Mouse (Mus musculus) hindbrain, embryonic 16.5 days (tissue): Measurements from ENCODE around the gene Cd302. TPM values are rescaled to one million over a fixed set of nuclear protein-coding genes. Genes with fewer than 3 reads are reported as not detected.

Experiments
- ATAC-seq: fragments of 200-750 bp; cut with Nextera tagmentation; 2 replicates; pipeline ENCODE4 v1.8.0; 2017; ENCODE audit warnings: moderate TSS enrichment, moderate library complexity
- H3K27ac ChIP-seq: fragments of 300-500 bp; sonication (generic); 2 replicates; pipeline ENCODE4 v1.5.1; 2014; ENCODE audit warnings: low read depth, mild to moderate bottlenecking, control low read depth, low read length, moderate library complexity
- H3K27me3 ChIP-seq: fragments of 300-500 bp; sonication (generic); replicated peaks from 2 replicates; pipeline ENCODE4 v1.6.1; 2014; ENCODE audit warnings: low read length; ENCODE audit not compliant: control insufficient read depth, insufficient read depth
- H3K36me3 ChIP-seq: fragments of 300-500 bp; sonication (generic); 2 replicates; pipeline ENCODE4 v1.6.1; 2014; ENCODE audit warnings: mild to moderate bottlenecking, low read length, moderate library complexity, mixed read lengths; ENCODE audit not compliant: control insufficient read depth, insufficient read depth
- H3K4me1 ChIP-seq: fragments of 300-500 bp; sonication (generic); 2 replicates; pipeline ENCODE4 v1.6.1; 2014; ENCODE audit warnings: low read depth, low read length; ENCODE audit not compliant: control insufficient read depth, insufficient read depth
- H3K4me2 ChIP-seq: fragments of 300-500 bp; sonication (generic); 2 replicates; pipeline ENCODE4 v1.6.1; 2014; ENCODE audit warnings: mild to moderate bottlenecking, low read length, control low read depth, moderate library complexity
- H3K4me3 ChIP-seq: fragments of 300-500 bp; sonication (generic); 2 replicates; pipeline ENCODE4 v1.5.1; 2014; ENCODE audit warnings: mild to moderate bottlenecking, low read length, control low read depth, moderate library complexity
- H3K9ac ChIP-seq: fragments of 300-500 bp; sonication (generic); 2 replicates; pipeline ENCODE4 v1.6.1; 2014; ENCODE audit warnings: low read depth, mild to moderate bottlenecking, control low read depth, low read length, moderate library complexity
- H3K9me3 ChIP-seq: fragments of 300-500 bp; sonication (generic); 2 replicates; pipeline ENCODE4 v1.6.1; 2014; ENCODE audit warnings: mild to moderate bottlenecking, low read length, moderate library complexity; ENCODE audit not compliant: control insufficient read depth
- WGBS: fragments of 180-500 bp; shearing (Covaris S2); extraction: QIAGEN DNeasy Blood & Tissue Kit; methylation state at CpG from one replicate; pipeline ENCODE4 v1.1.7; 2014; 5-methylcytosine and 5-hydroxymethylcytosine counted together
- polyA plus RNA-seq: library from polyadenylated mRNA; unstranded; fragments of >200 nt; fragmentation: Nextera tagmentation; extraction: Ambion mirVana; gene quantifications from 2 replicates; pipeline ENCODE4 v1.2.1, GENCODE M21; 2015

Gene Cd302
- polyA plus RNA-seq, 1 experiment from 2014 or later = 18.8 TPM

DNA sequence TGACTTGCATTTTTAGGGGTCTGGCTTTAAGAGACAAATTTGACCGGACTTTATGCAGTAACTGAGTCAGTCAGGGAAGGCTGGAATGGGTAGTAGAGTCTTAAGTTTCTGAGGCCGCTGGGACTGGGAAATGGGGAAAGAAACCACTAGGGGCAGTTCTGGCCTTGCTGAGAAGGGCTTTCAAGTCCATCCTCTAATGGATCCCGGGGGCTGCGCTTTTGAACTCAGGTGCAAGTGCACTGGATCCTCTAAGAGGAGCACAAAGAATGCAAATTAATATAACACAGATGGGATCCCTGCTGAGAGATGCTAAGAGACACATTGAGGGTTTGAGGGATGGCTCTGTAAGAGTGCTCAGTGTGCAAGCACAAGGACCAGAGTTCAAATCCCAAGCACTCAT is 7.1 kb upstream of the Cd302 start:
- no peak overlapping the region for H3K9ac ChIP-seq
- H3K4me2 ChIP-seq = no peak overlapping the region
- 84% methylated on average over 4 of the region's 4 CpGs for WGBS
- no peak for ATAC-seq
- H3K27me3 ChIP-seq = no peaks in the 10 kb centered on the region
- H3K4me3 ChIP-seq = no peak overlapping the region
- no peak overlapping the region for H3K27ac ChIP-seq
- no peaks in the 10 kb centered on the region for H3K36me3 ChIP-seq
- no peaks in the 10 kb centered on the region for H3K9me3 ChIP-seq
- no peaks in the 10 kb centered on the region for H3K4me1 ChIP-seq

DNA sequence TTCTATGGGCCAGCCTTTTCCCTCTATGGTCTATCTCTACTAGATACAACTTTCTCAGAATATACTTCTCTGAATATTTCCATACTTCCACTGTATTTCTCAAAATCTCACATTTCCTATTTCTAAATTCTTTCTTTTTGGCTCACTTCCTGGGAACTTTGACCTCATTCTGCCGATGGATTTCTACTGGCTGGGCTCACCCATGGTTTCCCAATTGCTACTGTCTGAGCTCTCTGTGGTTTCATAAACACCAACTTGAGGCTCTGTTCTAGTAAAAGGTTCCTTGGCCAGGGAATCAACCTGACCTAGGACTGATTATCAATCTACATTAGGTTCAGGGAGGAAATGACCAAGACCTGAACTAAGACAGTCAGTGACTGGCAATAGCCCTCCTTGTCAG is 5.2 kb upstream of the Cd302 start:
- Histone ChIP-seq H3K4me1 (no peaks in the 10 kb centered on the region), H3K36me3 (no peaks in the 10 kb centered on the region), H3K9me3 (no peaks in the 10 kb centered on the region), H3K9ac (no peak overlapping the region), H3K4me2 (no peak overlapping the region), H3K27ac (no peak overlapping the region), H3K27me3 (no peaks in the 10 kb centered on the region), H3K4me3 (no peak overlapping the region)
- no peak for ATAC-seq
- 75% methylated on average over 1 of the region's 1 CpGs for WGBS

- Histone ChIP-seq H3K36me3 (no peaks in the 10 kb centered on the region), H3K4me1 (peaks cover 5% of the 10 kb centered on the region; the same call in 1 of the 2 replicates), H3K9me3 (no peaks in the 10 kb centered on the region), H3K27me3 (no peaks in the 10 kb centered on the region), H3K9ac (no peak overlapping the region), H3K4me3 (no peak overlapping the region), H3K4me2 (no peak overlapping the region), H3K27ac (no peak overlapping the region)
- WGBS = 83% methylated on average over 4 of the region's 4 CpGs
- no peak for ATAC-seq
Measured at GRCm38 (mm10) chr2:60288606-60289005, 4.3 kb upstream of the Cd302 start.

DNA sequence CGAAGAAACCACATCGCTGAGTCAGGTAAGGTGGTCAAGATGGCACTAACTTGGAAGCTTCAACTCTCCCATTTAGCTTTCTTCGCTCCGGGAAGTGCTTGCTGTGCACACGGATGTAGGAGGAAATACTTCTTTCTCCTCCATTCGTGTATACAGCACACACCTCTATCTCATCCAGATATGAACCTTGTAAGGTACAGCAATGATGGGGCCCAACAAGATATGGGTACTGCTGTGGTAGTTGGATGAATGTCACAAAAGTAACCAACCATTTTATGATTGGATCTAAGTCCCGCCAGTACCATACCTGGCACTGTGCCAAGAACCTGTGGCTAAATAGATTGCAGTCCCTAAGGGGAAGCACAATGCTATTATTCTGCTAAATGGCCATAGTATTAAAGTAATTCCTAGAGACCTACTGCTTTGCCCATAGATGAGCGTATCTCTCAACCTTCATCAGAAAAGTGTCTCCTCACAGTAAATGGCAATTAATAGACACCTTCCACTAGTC is 874 bp upstream of the Cd302 start:
- Histone ChIP-seq H3K4me1 (peaks cover 8% of the 10 kb centered on the region; the same call in 1 of the 2 replicates), H3K27ac (no peak overlapping the region), H3K36me3 (no peaks in the 10 kb centered on the region), H3K4me3 (no peak overlapping the region), H3K9ac (no peak overlapping the region), H3K4me2 (no peak overlapping the region), H3K9me3 (no peaks in the 10 kb centered on the region), H3K27me3 (no peaks in the 10 kb centered on the region)
- ATAC-seq = no peak
- 86% methylated on average over 8 of the region's 8 CpGs for WGBS

DNA sequence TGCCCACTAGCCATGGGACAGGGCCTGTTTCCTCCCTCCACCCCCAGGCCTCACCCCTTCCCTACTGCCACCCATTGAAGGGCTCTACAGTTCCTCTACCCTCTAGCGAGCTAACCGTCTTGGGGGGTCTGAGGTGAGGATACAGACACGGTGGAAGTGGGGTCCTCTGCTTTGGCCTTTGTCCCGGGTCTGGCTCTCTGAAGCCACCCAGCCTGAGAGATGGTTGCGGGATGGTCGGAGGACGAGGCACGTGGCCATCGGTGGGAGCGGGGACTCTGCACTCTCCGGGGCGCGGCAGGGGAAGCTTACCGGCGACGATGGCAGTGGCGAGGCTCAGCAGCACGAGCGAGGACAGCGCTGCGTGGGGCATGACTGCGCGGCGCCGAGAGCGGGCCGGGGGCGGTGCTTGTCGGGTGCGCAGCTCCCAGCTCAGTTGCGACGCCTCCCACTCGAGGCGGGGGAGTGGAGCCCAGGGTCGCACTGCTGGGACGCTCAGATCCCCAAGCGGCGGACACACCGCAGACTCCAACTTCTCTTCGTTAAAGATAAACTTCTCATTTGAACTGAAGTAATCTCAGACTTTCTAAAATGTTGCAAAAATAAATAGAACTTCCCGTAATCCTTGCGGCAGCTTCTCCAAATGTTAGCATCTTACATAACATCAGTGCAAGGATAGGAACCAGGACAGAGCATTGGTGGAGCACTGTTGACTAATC is 379 bp downstream of the Cd302 start:
- 1% methylated on average over 36 of the region's 42 CpGs for WGBS
- ATAC-seq = peak; percentile 89
- peaks cover 8% of the 10 kb centered on the region; the same call in 1 of the 2 replicates for H3K4me1 ChIP-seq
- peak overlapping the region; percentile 54 for H3K4me3 ChIP-seq
- no peak overlapping the region for H3K27ac ChIP-seq
- H3K27me3 ChIP-seq = no peaks in the 10 kb centered on the region
- H3K9ac ChIP-seq = peak overlapping the region; percentile 70
- H3K4me2 ChIP-seq = peak overlapping the region; percentile 98
- no peaks in the 10 kb centered on the region for H3K9me3 ChIP-seq
- no peaks in the 10 kb centered on the region for H3K36me3 ChIP-seq

GRCm38 (mm10) chr2:60283208-60283750 is 1.0 kb downstream of the Cd302 start:
- Histone ChIP-seq H3K27ac (no peak overlapping the region), H3K9me3 (no peaks in the 10 kb centered on the region), H3K9ac (peak overlapping the region; percentile 70), H3K4me3 (peak overlapping the region; percentile 54), H3K36me3 (no peaks in the 10 kb centered on the region), H3K27me3 (no peaks in the 10 kb centered on the region), H3K4me2 (peak overlapping the region; percentile 98), H3K4me1 (peaks cover 8% of the 10 kb centered on the region; the same call in 1 of the 2 replicates)
- ATAC-seq = no peak
- WGBS = 8% methylated on average over 9 of the region's 9 CpGs

- Histone ChIP-seq H3K9me3 (no peaks in the 10 kb centered on the region), H3K36me3 (no peaks in the 10 kb centered on the region), H3K4me2 (no peak overlapping the region), H3K27me3 (no peaks in the 10 kb centered on the region), H3K4me3 (no peak overlapping the region), H3K27ac (no peak overlapping the region), H3K4me1 (peaks cover 8% of the 10 kb centered on the region; the same call in 1 of the 2 replicates), H3K9ac (no peak overlapping the region)
- ATAC-seq = no peak
- 76% methylated on average over 4 of the region's 4 CpGs for WGBS
Measured at GRCm38 (mm10) chr2:60282625-60283024, 1.7 kb downstream of the Cd302 start.

DNA sequence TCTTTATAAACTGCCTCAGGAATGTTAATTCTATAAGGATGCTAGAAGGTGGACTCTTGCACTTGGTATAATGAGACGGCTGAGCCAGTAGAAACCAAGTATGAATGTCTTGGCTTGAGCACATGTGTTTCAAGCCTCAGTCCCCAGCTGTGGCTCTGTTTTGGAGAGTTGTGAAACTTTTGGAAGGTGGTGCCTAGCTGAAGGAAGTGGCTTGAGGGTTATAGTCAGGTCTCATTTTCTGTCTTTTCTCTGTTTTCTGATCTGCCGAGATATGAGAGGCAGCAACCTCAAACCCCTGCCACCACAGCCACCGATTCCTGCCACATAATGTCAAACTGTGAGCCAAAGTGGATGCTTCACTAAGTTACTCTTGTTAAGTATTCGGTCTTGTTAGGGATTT is 5.7 kb downstream of the Cd302 start:
- H3K36me3 ChIP-seq = no peaks in the 10 kb centered on the region
- H3K4me2 ChIP-seq = no peak overlapping the region
- no peak for ATAC-seq
- H3K27me3 ChIP-seq = no peaks in the 10 kb centered on the region
- 98% methylated on average over 4 of the region's 4 CpGs for WGBS
- no peak overlapping the region for H3K9ac ChIP-seq
- no peak overlapping the region for H3K27ac ChIP-seq
- H3K4me3 ChIP-seq = no peak overlapping the region
- H3K4me1 ChIP-seq = peaks cover 3% of the 10 kb centered on the region; the same call in 1 of the 2 replicates
- H3K9me3 ChIP-seq = no peaks in the 10 kb centered on the region

GRCm38 (mm10) chr2:60269856-60270479 is 14.3 kb downstream of the Cd302 start:
- Histone ChIP-seq H3K9ac (no peak overlapping the region), H3K27me3 (no peaks in the 10 kb centered on the region), H3K27ac (no peak overlapping the region), H3K4me2 (no peak overlapping the region), H3K36me3 (no peaks in the 10 kb centered on the region), H3K4me1 (no peaks in the 10 kb centered on the region), H3K4me3 (no peak overlapping the region), H3K9me3 (no peaks in the 10 kb centered on the region)
- ATAC-seq = no peak
- WGBS = 95% methylated on average over 14 of the region's 14 CpGs
